Mouse (Mus musculus): ENCODE data around the gene Dhrs7c. TPM values are rescaled to one million over a fixed set of nuclear protein-coding genes. Genes with fewer than 3 reads are reported as not detected.

Gene Dhrs7c
- 6.1 and 15.4 TPM in 2 replicates for polyA plus RNA-seq (2015; fragmentation: Nextera tagmentation; extraction: Ambion mirVana)

GRCm38 (mm10) chr11:67797931-67798330 lies at the start of gene Dhrs7c:
Dhrs7c (plus strand) TSS chr11:67798187.
- Histone ChIP-seq H3K9me3 (no peaks in the 10 kb centered on the region), H3K4me3 (peak within 1 kb of the TSS; percentile 10; the same call in 1 of the 2 replicates), H3K4me1 (peaks cover 15% of the 10 kb centered on the region; the same call in 1 of the 2 replicates), H3K36me3 (no peaks in the 10 kb centered on the region), H3K9ac (no peak within 1 kb of the TSS), H3K27ac (no peak within 1 kb of the TSS), H3K4me2 (no peak within 1 kb of the TSS), H3K27me3 (no peaks in the 10 kb centered on the region)
- 43% methylated on average over 7 of the region's 7 CpGs for WGBS
- no peak for ATAC-seq (ENCODE audit: insufficient number of reproducible peaks, low FRiP score, low TSS enrichment, low read depth)

GRCm38 (mm10) chr11:67756287-67756686 lies 41.7 kb upstream of the Dhrs7c start:
- Histone ChIP-seq H3K4me2 (no peak overlapping the region), H3K27me3 (no peaks in the 10 kb centered on the region), H3K9me3 (no peaks in the 10 kb centered on the region), H3K4me3 (no peak overlapping the region), H3K36me3 (no peaks in the 10 kb centered on the region), H3K4me1 (no peaks in the 10 kb centered on the region), H3K27ac (no peak overlapping the region), H3K9ac (no peak overlapping the region)
- ATAC-seq (ENCODE audit: insufficient number of reproducible peaks, low FRiP score, low TSS enrichment, low read depth), result no peak
- 100% methylated on average over 1 of the region's 1 CpGs for WGBS

- Histone ChIP-seq H3K36me3 (no peaks in the 10 kb centered on the region), H3K4me2 (no peak overlapping the region), H3K4me1 (no peaks in the 10 kb centered on the region), H3K27me3 (no peaks in the 10 kb centered on the region), H3K9ac (no peak overlapping the region), H3K4me3 (no peak overlapping the region), H3K9me3 (no peaks in the 10 kb centered on the region), H3K27ac (no peak overlapping the region)
- 69% methylated on average over 15 of the region's 15 CpGs for WGBS
- ATAC-seq (ENCODE audit: insufficient number of reproducible peaks, low FRiP score, low TSS enrichment, low read depth), result no peak
Measured at GRCm38 (mm10) chr11:67757373-67758167, 40.4 kb upstream of the Dhrs7c start.

DNA sequence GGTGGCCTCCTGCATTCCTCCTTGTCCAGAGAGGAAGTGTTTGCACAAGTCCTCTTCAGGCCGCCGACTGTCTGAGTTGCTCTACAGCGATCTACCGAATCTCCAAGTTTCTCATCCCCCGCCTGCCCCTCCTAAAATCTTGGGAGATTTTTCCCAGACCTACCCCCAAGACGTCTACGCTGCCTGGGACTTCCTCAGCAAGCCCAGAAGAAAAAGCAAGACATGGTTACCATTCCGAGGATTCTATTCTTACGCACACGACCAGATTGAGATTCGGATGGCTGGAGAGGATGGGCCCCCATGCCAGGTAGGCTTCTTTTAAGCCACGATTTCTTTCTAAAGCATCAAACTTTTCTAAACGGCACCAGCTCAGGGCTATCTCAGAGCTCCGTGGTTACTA lies 26.9 kb upstream of the Dhrs7c start, which contains the start of gene Glp2r:
Gene Glp2r, minus strand, starts transcription at position 101 of the 400 bp plus-strand sequence.
- Histone ChIP-seq H3K9me3 (no peaks in the 10 kb centered on the region), H3K27ac (no peak within 1 kb of the TSS), H3K4me1 (no peaks in the 10 kb centered on the region), H3K27me3 (peaks cover 3% of the 10 kb centered on the region), H3K4me2 (no peak within 1 kb of the TSS), H3K9ac (no peak within 1 kb of the TSS), H3K36me3 (no peaks in the 10 kb centered on the region), H3K4me3 (no peak within 1 kb of the TSS)
- 82% methylated on average over 14 of the region's 14 CpGs for WGBS
- no peak for ATAC-seq (ENCODE audit: insufficient number of reproducible peaks, low FRiP score, low TSS enrichment, low read depth)

- Histone ChIP-seq H3K36me3 (no peaks in the 10 kb centered on the region), H3K27ac (no peak overlapping the region), H3K27me3 (peaks cover 3% of the 10 kb centered on the region), H3K4me2 (no peak overlapping the region), H3K9me3 (no peaks in the 10 kb centered on the region), H3K4me3 (no peak overlapping the region), H3K4me1 (no peaks in the 10 kb centered on the region), H3K9ac (no peak overlapping the region)
- WGBS, result 72% methylated on average over 2 of the region's 2 CpGs
- no peak for ATAC-seq (ENCODE audit: insufficient number of reproducible peaks, low FRiP score, low TSS enrichment, low read depth)
Measured at GRCm38 (mm10) chr11:67771691-67772090, 26.3 kb upstream of the Dhrs7c start.

GRCm38 (mm10) chr11:67772577-67772976 lies 25.4 kb upstream of the Dhrs7c start:
- Histone ChIP-seq H3K4me1 (no peaks in the 10 kb centered on the region), H3K9ac (no peak overlapping the region), H3K9me3 (no peaks in the 10 kb centered on the region), H3K27me3 (peaks cover 3% of the 10 kb centered on the region), H3K27ac (no peak overlapping the region), H3K4me2 (no peak overlapping the region), H3K36me3 (no peaks in the 10 kb centered on the region), H3K4me3 (no peak overlapping the region)
- ATAC-seq (ENCODE audit: insufficient number of reproducible peaks, low FRiP score, low TSS enrichment, low read depth), result no peak
- WGBS, result 23% methylated on average over 8 of the region's 8 CpGs

- H3K27ac ChIP-seq, result no peak within 1 kb of the TSS
- no peaks in the 10 kb centered on the region for H3K36me3 ChIP-seq
- H3K9me3 ChIP-seq, result no peaks in the 10 kb centered on the region
- H3K4me1 ChIP-seq, result no peaks in the 10 kb centered on the region
- H3K27me3 ChIP-seq, result peaks cover 3% of the 10 kb centered on the region; the same call in 1 of the 2 replicates
- H3K4me3 ChIP-seq, result no peak within 1 kb of the TSS
- no peak within 1 kb of the TSS for H3K9ac ChIP-seq
- 83% methylated on average over 12 of the region's 12 CpGs for WGBS
- ATAC-seq (ENCODE audit: insufficient number of reproducible peaks, low FRiP score, low TSS enrichment, low read depth), result no peak
- H3K4me2 ChIP-seq, result no peak within 1 kb of the TSS
Measured at GRCm38 (mm10) chr11:67774379-67774778, 23.6 kb upstream of the Dhrs7c start, which contains the start of gene Gsg1l2. Gsg1l2 (plus strand) TSS chr11:67774608.

DNA sequence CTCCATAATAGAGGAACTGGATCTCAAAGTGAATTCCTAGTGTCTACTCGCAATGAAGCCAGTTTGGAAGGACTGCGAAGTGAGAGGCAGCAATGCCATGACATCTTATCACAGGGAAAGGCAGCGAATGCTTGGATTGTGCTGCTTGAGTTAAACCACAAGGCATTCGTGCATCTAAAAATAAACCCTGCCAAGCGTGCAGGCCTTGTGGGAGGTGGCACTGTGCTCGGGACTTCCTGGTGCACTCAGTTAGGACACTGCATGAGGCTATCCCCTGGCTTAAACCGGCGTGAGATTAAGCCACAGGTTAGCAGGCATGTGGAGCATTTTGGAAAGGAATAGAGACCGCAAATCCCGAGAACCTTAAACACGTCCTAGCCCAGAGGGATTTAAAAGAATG lies 7.8 kb upstream of the Dhrs7c start:
- Histone ChIP-seq H3K36me3 (no peaks in the 10 kb centered on the region), H3K9me3 (no peaks in the 10 kb centered on the region), H3K27me3 (no peaks in the 10 kb centered on the region), H3K4me2 (no peak overlapping the region), H3K9ac (no peak overlapping the region), H3K4me1 (no peaks in the 10 kb centered on the region), H3K4me3 (no peak overlapping the region), H3K27ac (no peak overlapping the region)
- ATAC-seq (ENCODE audit: insufficient number of reproducible peaks, low FRiP score, low TSS enrichment, low read depth), result no peak
- WGBS, result 73% methylated on average over 11 of the region's 11 CpGs

DNA sequence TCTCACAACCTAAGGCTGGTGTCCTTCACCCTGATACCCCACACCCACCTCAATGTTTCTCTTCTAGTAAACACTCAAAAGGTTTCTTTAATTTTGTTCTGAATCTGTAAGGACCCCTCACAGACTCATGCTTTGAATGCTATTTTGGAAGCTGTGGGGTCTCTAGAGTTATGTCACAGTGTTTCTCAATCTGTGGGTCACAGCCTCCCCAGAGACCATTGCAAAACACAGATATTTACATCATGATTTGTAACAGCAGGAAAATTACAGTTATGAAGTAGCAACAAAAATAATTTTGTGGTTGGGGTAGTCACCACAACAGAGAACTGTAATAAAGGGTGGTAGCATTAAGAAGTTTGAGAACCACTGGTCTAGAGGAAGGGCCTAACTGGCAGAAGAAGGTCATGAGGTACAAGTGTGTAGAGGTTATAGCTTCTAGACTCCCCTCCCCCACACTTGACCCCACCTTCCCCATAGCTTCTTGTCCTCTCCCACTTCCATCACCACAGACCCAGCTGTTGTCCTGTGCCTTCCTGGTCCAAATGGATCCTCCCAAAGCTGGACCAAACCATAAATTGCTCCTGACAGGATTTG lies 2.2 kb downstream of the Dhrs7c start:
- Histone ChIP-seq H3K27ac (no peak overlapping the region), H3K9me3 (no peaks in the 10 kb centered on the region), H3K9ac (no peak overlapping the region), H3K4me3 (no peak overlapping the region), H3K27me3 (no peaks in the 10 kb centered on the region), H3K36me3 (no peaks in the 10 kb centered on the region), H3K4me2 (no peak overlapping the region), H3K4me1 (peaks cover 15% of the 10 kb centered on the region; the same call in 1 of the 2 replicates)
- ATAC-seq (ENCODE audit: insufficient number of reproducible peaks, low FRiP score, low TSS enrichment, low read depth), result no peak

DNA sequence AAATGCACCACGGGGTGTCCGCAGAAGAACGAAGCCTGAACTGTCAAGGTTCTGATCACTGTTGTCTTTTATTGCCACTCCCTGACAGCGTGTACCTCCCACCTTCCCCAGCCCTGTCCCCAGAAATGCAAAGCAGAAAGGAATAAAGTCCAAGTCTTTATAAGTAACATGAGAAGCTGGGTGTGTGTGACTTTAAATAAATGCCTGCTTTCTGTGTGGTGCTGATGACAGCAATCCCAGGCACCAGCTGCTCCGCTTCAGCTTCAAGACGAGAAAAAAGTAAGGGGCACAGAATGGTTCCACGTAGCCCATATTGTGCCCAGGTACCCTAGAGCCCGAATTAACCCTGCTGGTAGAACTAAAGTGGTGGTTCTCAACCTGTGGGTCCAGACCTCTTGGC lies 3.2 kb downstream of the Dhrs7c start:
- 36% methylated on average over 8 of the region's 8 CpGs for WGBS
- no peak overlapping the region for H3K4me2 ChIP-seq
- no peak overlapping the region for H3K4me3 ChIP-seq
- H3K4me1 ChIP-seq, result peaks cover 15% of the 10 kb centered on the region; the same call in 1 of the 2 replicates
- no peaks in the 10 kb centered on the region for H3K36me3 ChIP-seq
- H3K27me3 ChIP-seq, result no peaks in the 10 kb centered on the region
- no peaks in the 10 kb centered on the region for H3K9me3 ChIP-seq
- H3K9ac ChIP-seq, result no peak overlapping the region
- no peak overlapping the region for H3K27ac ChIP-seq
- ATAC-seq (ENCODE audit: insufficient number of reproducible peaks, low FRiP score, low TSS enrichment, low read depth), result no peak

GRCm38 (mm10) chr11:67805538-67805937 lies 7.6 kb downstream of the Dhrs7c start:
- 87% methylated on average over 1 of the region's 1 CpGs for WGBS

More at GRCm38 (mm10) chr11:67805538-67805937, 7.6 kb downstream of the Dhrs7c start:
- H3K27me3 ChIP-seq, result no peaks in the 10 kb centered on the region
- no peak overlapping the region for H3K4me3 ChIP-seq
- no peak overlapping the region for H3K9ac ChIP-seq
- no peaks in the 10 kb centered on the region for H3K9me3 ChIP-seq
- ATAC-seq (ENCODE audit: insufficient number of reproducible peaks, low FRiP score, low TSS enrichment, low read depth), result no peak
- H3K27ac ChIP-seq, result no peak overlapping the region
- H3K36me3 ChIP-seq, result no peaks in the 10 kb centered on the region
- H3K4me1 ChIP-seq, result 0 out of 2 replicates have a peak, but pooled peaks cover 6% of the 10 kb centered on the region
- no peak overlapping the region for H3K4me2 ChIP-seq
